Mouse (Mus musculus) mouse embryonic stem cell (cell line): ENCODE measurements around the gene C8a.

Source experiments
- in situ Hi-C, 2 experiments: fragments of 300-500 bp; cut with MboI; formaldehyde crosslinking; loops; 1 replicate in 1 of 2; 3 replicates in 1 of 2; pipeline ENCODE4 v1.14.3; 2019 to 2020; ENCODE audit warnings: low sequenced_read_pairs in 2 of 2, low pct_unique_long_range_greater_than_20kb in 1 of 2, mixed read lengths in 1 of 2; ENCODE audit not compliant: unreplicated experiment in 1 of 2

The C8a gene

DNA sequence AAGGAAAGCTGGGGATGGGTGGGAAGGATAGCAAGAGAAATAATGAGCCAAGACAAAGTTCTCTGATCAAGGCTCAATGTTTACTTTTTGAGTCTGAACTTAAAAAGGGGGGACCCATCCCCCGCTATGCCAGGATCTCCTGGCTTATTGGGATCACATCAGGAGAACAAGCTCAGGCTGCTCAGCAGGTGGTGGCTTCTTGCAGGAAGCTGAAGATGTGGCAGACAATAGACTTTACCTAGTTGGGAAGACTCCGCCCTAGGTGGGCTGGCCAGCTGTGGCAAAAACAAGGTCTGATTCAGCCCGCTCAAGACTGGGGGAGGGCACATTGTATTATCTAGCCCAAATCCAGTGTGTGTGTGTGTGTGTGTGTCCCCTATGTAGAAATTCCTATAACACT is 74.6 kb downstream of the C8a start:
- in situ Hi-C loops = no loop called here

- in situ Hi-C loops = no loop called here
Measured at GRCm38 (mm10) chr4:104798951-104799350, 77.2 kb downstream of the C8a start.

DNA sequence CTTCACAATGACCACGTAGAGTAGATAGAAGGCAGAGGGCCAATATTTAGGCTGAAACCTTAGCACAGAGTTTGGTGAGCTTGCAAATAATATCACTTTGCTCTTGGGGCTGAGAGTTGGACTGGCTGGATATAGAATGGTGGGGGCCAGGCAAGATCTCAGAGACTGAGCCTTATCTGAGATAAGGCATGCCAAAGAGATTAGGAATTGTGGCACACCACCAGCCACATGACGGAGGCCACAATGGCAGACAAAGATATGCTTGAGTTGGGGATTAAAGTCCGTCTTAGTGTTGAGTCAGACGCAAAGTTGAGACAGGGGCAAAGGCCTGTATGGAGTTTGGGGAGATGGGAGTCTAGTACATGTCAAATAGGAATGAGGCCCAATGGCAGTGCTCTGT is 84.1 kb downstream of the C8a start:
- in situ Hi-C loops = no loop called here

GRCm38 (mm10) chr4:104782346-104782745 is 93.9 kb downstream of the C8a start:
- in situ Hi-C loops = no loop called here

- in situ Hi-C loops = no loop called here
Measured at GRCm38 (mm10) chr4:104781441-104781840, 94.8 kb downstream of the C8a start.

- in situ Hi-C loops = no loop called here
Measured at GRCm38 (mm10) chr4:104779460-104779859, 96.7 kb downstream of the C8a start.

DNA sequence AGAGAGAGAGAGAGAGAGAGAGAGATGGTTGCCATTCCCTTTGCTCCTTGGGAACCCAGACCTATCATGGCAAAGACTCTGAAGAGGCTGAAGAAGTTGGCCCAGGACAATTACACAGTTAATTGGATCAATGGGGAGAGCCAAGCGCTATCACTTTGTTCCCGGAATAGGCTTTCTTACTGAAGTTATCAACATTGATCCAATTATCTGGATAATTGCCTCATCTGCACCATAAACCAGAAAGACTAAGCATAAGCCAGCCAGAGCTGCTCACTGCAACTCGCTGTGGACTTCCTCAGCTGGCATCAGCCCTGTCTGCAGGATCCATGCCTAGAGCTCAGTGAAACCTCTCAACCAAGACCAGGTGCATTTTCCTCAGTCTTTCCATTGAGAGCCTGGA is 100.6 kb downstream of the C8a start:
- in situ Hi-C loops = no loop called here

GRCm38 (mm10) chr4:104770331-104770730 is 105.9 kb downstream of the C8a start:
- in situ Hi-C loops = no loop called here

DNA sequence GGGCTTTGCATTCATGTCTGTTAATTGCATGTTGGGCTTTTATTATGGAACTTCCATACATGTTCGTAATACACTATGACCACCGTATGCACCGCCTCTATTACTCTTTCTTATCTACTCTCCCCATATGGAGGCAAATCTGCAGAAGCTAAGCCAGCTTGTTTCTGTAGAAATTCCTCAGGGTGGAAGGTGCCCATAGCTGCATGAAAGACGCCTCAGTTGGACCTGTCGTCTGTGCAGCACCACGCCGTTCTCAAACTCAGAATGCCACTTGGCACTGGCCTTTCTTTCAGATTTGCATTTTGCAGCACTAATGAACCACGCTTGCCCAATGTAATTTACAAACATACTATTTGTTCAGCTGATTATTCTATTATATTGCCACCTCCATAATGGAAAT is 106.6 kb downstream of the C8a start:
- in situ Hi-C loops = no loop called here

DNA sequence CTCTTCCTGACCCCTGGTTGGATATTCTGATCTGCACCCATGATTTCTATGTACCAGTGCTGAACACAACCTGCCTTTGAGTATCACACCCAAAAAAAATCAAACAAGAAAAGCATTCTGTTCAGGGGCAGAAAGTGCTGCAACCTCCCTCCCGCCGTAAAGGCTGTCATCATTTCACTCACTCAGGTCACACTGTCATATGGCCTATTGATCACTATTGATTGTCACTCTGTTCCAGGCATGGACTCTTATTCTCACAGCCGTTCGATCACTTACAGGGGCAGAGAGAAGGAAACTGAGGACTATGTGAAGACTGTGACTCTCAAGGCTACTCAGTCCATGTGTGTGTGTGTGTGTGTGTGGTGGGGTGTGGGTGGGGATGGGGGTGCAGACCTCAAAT is 108.0 kb downstream of the C8a start:
- in situ Hi-C loops = no loop called here

GRCm38 (mm10) chr4:104766065-104766464 is 110.1 kb downstream of the C8a start, which contains the start of gene C8b:
Gene C8b (plus strand): TSS chr4:104766317.
- in situ Hi-C loops = no loop called here
